Mouse (Mus musculus) lung, embryonic 16.5 days (tissue): Measurements from ENCODE around the gene Neu3. TPM values are rescaled to one million over a fixed set of nuclear protein-coding genes. Genes with fewer than 3 reads are reported as not detected.

Experiments used
- ATAC-seq: fragments of 200-750 bp; cut with Nextera tagmentation; 2 replicates; pipeline ENCODE4 v1.8.0; 2017; ENCODE audit warnings: low read depth, mild to moderate bottlenecking, moderate library complexity
- H3K27ac ChIP-seq: fragments of 300-500 bp; sonication (generic); 2 replicates; pipeline ENCODE4 v1.5.1; 2014; ENCODE audit warnings: mild to moderate bottlenecking, control low read depth, low read length
- H3K27me3 ChIP-seq: fragments of 300-500 bp; sonication (generic); 2 replicates; pipeline ENCODE4 v1.6.1; 2014; ENCODE audit warnings: low read depth, low read length, mixed read lengths; ENCODE audit not compliant: control insufficient read depth, insufficient read depth
- H3K36me3 ChIP-seq: fragments of 300-500 bp; sonication (generic); 2 replicates; pipeline ENCODE4 v1.6.1; 2014; ENCODE audit warnings: low read length; ENCODE audit not compliant: control insufficient read depth, insufficient read depth
- H3K4me1 ChIP-seq: fragments of 300-500 bp; sonication (generic); replicated peaks from 2 replicates; pipeline ENCODE4 v1.6.1; 2014; ENCODE audit warnings: low read length, mixed read lengths; ENCODE audit not compliant: control insufficient read depth, insufficient read depth
- H3K4me2 ChIP-seq: fragments of 300-500 bp; sonication (generic); 2 replicates; pipeline ENCODE4 v1.6.1; 2014; ENCODE audit warnings: low read depth, low read length, control low read depth
- H3K4me3 ChIP-seq: fragments of 300-500 bp; sonication (generic); 2 replicates; pipeline ENCODE4 v1.5.1; 2014; ENCODE audit warnings: mild to moderate bottlenecking, low read length, control low read depth
- H3K9ac ChIP-seq: fragments of 300-500 bp; sonication (generic); 2 replicates; pipeline ENCODE4 v1.6.1; 2014; ENCODE audit warnings: low read length, control low read depth
- H3K9me3 ChIP-seq: fragments of 300-500 bp; sonication (generic); 2 replicates; pipeline ENCODE4 v1.6.1; 2016; ENCODE audit warnings: low read length; ENCODE audit not compliant: control insufficient read depth
- WGBS: fragments of 180-500 bp; shearing (Covaris S2); extraction: QIAGEN DNeasy Blood & Tissue Kit; methylation state at CpG from one replicate; pipeline ENCODE4 v1.1.7; 2014; 5-methylcytosine and 5-hydroxymethylcytosine counted together
- polyA plus RNA-seq: library from polyadenylated mRNA; unstranded; fragments of >200 nt; fragmentation: Nextera tagmentation; extraction: Ambion mirVana; gene quantifications from 2 replicates; pipeline ENCODE4 v1.2.1, GENCODE M21; 2015

The Neu3 gene
- 6.8 and 9.0 TPM in 2 replicates for polyA plus RNA-seq

- peaks cover 11% of the 10 kb centered on the region for H3K4me1 ChIP-seq
- H3K27me3 ChIP-seq, result no peaks in the 10 kb centered on the region
- H3K4me2 ChIP-seq, result peak within 1 kb of the TSS; percentile 75
- H3K9me3 ChIP-seq, result no peaks in the 10 kb centered on the region
- peak within 1 kb of the TSS; percentile 69 for H3K4me3 ChIP-seq
- peak; percentile 100 for ATAC-seq
- peak within 1 kb of the TSS; percentile 95 for H3K27ac ChIP-seq
- H3K36me3 ChIP-seq, result no peaks in the 10 kb centered on the region
- WGBS, result under 1% methylated on average over 26 of the region's 26 CpGs
- H3K9ac ChIP-seq, result peak within 1 kb of the TSS; percentile 83
Measured at GRCm38 (mm10) chr7:99828083-99828570, at the start of gene Neu3. Gene Neu3 (minus strand): TSS chr7:99828417.

- Histone ChIP-seq H3K36me3 (no peaks in the 10 kb centered on the region), H3K4me2 (no peak overlapping the region), H3K4me1 (no peaks in the 10 kb centered on the region), H3K9me3 (no peaks in the 10 kb centered on the region), H3K9ac (no peak overlapping the region), H3K4me3 (no peak overlapping the region), H3K27me3 (no peaks in the 10 kb centered on the region; the same call in 1 of the 2 replicates), H3K27ac (no peak overlapping the region)
- WGBS, result 0% methylated on average over 3 of the region's 3 CpGs
- ATAC-seq, result peak; percentile 54
Measured at GRCm38 (mm10) chr7:99876345-99876744, 48.1 kb upstream of the Neu3 start.

GRCm38 (mm10) chr7:99875891-99876290 is 47.7 kb upstream of the Neu3 start:
- no peaks in the 10 kb centered on the region for H3K4me1 ChIP-seq
- no peak overlapping the region for H3K4me3 ChIP-seq
- ATAC-seq, result no peak
- no peak overlapping the region for H3K4me2 ChIP-seq
- WGBS, result 35% methylated on average over 5 of the region's 5 CpGs
- H3K9ac ChIP-seq, result no peak overlapping the region
- H3K27ac ChIP-seq, result no peak overlapping the region
- H3K27me3 ChIP-seq, result no peaks in the 10 kb centered on the region; the same call in 1 of the 2 replicates
- H3K36me3 ChIP-seq, result no peaks in the 10 kb centered on the region
- no peaks in the 10 kb centered on the region for H3K9me3 ChIP-seq

- no peaks in the 10 kb centered on the region for H3K4me1 ChIP-seq
- no peaks in the 10 kb centered on the region for H3K36me3 ChIP-seq
- H3K27me3 ChIP-seq, result no peaks in the 10 kb centered on the region; the same call in 1 of the 2 replicates
- H3K4me2 ChIP-seq, result no peak overlapping the region
- H3K4me3 ChIP-seq, result no peak overlapping the region
- no peaks in the 10 kb centered on the region for H3K9me3 ChIP-seq
- 72% methylated on average over 6 of the region's 6 CpGs for WGBS
- no peak for ATAC-seq
- no peak overlapping the region for H3K27ac ChIP-seq
- no peak overlapping the region for H3K9ac ChIP-seq
Measured at GRCm38 (mm10) chr7:99873965-99874364, 45.7 kb upstream of the Neu3 start.

GRCm38 (mm10) chr7:99869296-99869695 is 41.1 kb upstream of the Neu3 start:
- ATAC-seq, result no peak
- Histone ChIP-seq H3K27ac (no peak overlapping the region), H3K27me3 (no peaks in the 10 kb centered on the region), H3K4me3 (no peak overlapping the region), H3K4me2 (no peak overlapping the region), H3K36me3 (no peaks in the 10 kb centered on the region), H3K4me1 (no peaks in the 10 kb centered on the region), H3K9ac (no peak overlapping the region), H3K9me3 (no peaks in the 10 kb centered on the region)
- WGBS, result 58% methylated on average over 4 of the region's 4 CpGs

- no peak overlapping the region for H3K4me3 ChIP-seq
- H3K36me3 ChIP-seq, result no peaks in the 10 kb centered on the region
- WGBS, result 32% methylated on average over 3 of the region's 3 CpGs
- H3K27ac ChIP-seq, result no peak overlapping the region
- no peak overlapping the region for H3K9ac ChIP-seq
- H3K9me3 ChIP-seq, result no peaks in the 10 kb centered on the region
- no peaks in the 10 kb centered on the region for H3K4me1 ChIP-seq
- peak; percentile 59; the same call in 1 of the 2 replicates for ATAC-seq
- H3K27me3 ChIP-seq, result no peaks in the 10 kb centered on the region
- H3K4me2 ChIP-seq, result no peak overlapping the region
Measured at GRCm38 (mm10) chr7:99865219-99865618, 37.0 kb upstream of the Neu3 start.

- Histone ChIP-seq H3K27me3 (no peaks in the 10 kb centered on the region), H3K27ac (no peak overlapping the region), H3K4me3 (no peak overlapping the region), H3K36me3 (no peaks in the 10 kb centered on the region), H3K4me2 (no peak overlapping the region), H3K9ac (no peak overlapping the region), H3K4me1 (no peaks in the 10 kb centered on the region), H3K9me3 (no peaks in the 10 kb centered on the region)
- no peak for ATAC-seq
- 67% methylated on average over 11 of the region's 11 CpGs for WGBS
Measured at GRCm38 (mm10) chr7:99864241-99865028, 36.2 kb upstream of the Neu3 start.

GRCm38 (mm10) chr7:99863362-99863761 is 35.1 kb upstream of the Neu3 start, which contains the start of gene Spcs2:
Gene Spcs2 (minus strand): TSS chr7:99863462.
- H3K4me3 ChIP-seq, result no peak within 1 kb of the TSS
- no peaks in the 10 kb centered on the region for H3K36me3 ChIP-seq
- ATAC-seq, result no peak
- no peaks in the 10 kb centered on the region for H3K9me3 ChIP-seq
- H3K4me1 ChIP-seq, result no peaks in the 10 kb centered on the region
- no peak within 1 kb of the TSS for H3K27ac ChIP-seq
- H3K27me3 ChIP-seq, result no peaks in the 10 kb centered on the region
- WGBS, result 39% methylated on average over 7 of the region's 7 CpGs
- H3K9ac ChIP-seq, result no peak within 1 kb of the TSS
- H3K4me2 ChIP-seq, result no peak within 1 kb of the TSS

GRCm38 (mm10) chr7:99858813-99859585 is 30.8 kb upstream of the Neu3 start, which contains the start of gene Xrra1:
Gene Xrra1 (plus strand): TSS chr7:99859116.
- peak; percentile 99 for ATAC-seq
- Histone ChIP-seq H3K4me3 (peak within 1 kb of the TSS; percentile 72), H3K4me2 (peak within 1 kb of the TSS; percentile 76), H3K9ac (peak within 1 kb of the TSS; percentile 82), H3K27ac (peak within 1 kb of the TSS; percentile 6; the same call in 1 of the 2 replicates), H3K27me3 (no peaks in the 10 kb centered on the region), H3K4me1 (peaks cover 14% of the 10 kb centered on the region), H3K9me3 (no peaks in the 10 kb centered on the region), H3K36me3 (peaks cover 6% of the 10 kb centered on the region; the same call in 1 of the 2 replicates)
- under 1% methylated on average over 42 of the region's 42 CpGs for WGBS
